Mouse (Mus musculus) urinary bladder, adult 18-20 months (tissue): ENCODE data around the gene Slc35d1.
"Not testable (repeated sequence)": the region's sequence is repeated elsewhere in the genome, so short reads cannot be mapped to it uniquely, and the experiment has no call there.

Source experiments
- DNase-seq, 2 experiments: peaks; one replicate each; pipeline ENCODE4 v3.0.0; 2022; ENCODE audit warnings: low spot score in 2 of 2, mixed read lengths in 2 of 2

The Slc35d1 gene

GRCm38 (mm10) chr4:103188786-103189640, 26.0 kb downstream of the Slc35d1 start:
- DNase-seq, result no peak

DNA sequence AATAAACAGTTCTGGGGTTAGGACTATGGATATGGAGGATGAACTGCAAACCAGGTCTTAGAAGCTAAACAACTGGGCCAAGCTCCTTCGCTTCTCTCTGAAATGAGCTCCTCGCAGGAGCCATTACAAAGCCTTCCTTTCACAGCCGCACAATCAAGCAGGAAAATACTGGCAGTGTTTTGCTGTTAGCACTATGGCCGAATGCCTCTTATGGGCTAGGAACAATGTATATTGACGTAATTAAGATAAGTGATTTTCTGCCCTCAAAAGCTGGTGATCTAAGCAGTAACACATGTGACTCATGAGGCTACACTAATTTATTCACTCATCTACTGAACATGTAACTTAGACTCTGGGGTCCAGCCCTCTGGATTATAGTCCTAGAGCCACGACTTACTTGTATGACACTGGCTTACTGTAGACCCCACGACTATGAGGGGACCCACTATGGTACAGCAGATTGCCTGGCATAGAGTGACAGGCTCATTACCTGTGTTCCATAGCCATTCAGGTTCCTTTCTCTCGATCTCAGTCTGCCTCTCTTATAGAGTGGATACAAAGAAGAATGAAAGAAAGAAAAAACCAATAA, 34.6 kb downstream of the Slc35d1 start:
- no peak for DNase-seq

GRCm38 (mm10) chr4:103179581-103179980, 35.4 kb downstream of the Slc35d1 start:
- no peak for DNase-seq

DNA sequence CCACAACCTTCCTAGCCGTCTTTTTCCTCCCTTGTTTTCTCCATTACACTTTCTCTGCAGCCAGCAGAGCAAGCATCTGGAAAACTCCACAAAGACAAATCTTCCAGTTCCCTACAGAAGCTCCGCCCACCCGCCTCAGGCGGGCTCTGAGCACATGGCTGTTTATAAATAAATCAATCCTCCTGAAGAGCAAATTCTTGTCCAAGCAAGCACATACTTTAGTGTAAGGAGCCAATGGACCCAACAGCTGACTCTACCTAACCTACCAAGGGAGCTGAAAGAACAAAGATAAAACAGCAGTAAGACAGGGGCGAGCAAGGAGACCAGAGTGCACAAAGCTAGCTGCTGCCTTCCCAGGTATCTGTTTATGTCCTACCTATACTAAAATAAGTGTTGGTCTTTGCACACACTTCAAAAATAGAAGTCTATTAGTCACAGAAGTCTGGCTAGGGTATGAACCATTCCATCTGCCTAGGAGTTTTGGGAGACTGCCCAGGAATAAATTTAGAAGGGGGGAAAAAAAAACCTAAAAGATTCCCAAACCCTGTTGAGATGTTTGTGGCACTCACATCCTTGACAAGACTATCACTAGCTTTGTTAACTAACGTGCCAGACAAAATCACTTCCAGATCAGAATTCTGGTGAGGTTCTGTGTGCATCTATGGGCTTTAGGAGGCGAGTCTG, 36.2 kb downstream of the Slc35d1 start:
- no peak for DNase-seq

DNA sequence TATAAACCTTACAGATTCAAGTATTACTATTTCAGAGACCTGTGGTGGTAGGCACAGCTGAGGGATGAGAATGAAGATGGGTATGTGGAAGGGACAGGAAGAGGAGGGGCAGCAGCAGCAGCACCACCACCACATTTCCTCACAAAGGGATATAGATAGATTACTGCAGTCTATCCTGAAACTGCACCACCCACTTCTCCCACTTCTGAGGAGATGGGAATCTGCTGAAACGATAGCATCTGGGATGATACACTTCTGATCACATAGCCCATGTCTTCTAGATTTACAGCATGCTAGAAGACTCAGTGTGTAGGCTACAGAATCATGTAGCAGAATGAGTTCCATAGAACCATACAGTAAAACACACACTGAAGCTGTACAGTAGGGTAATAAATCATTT, 37.3 kb downstream of the Slc35d1 start:
- no peak for DNase-seq

DNA sequence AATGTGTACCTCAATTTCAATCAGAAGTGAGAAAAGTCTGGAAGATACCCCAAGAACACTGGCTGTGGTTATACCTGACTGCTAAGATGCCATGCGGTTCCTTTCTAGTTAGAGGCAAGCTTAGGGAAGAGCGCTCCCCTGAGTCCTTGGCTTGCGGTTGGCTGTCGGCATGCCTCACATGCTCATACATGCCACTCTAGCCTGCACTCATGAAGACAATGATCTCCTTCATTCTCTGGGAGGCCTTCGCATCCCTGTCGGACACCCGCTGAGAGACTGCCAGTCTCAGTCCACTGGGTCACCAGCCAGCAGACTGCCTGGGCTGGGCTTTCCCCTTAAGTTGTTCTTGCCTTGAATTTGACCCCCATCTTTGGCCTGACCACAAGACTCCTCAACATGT, 41.0 kb downstream of the Slc35d1 start:
- no peak for DNase-seq

GRCm38 (mm10) chr4:103173507-103173906, 41.5 kb downstream of the Slc35d1 start:
- no peak for DNase-seq

DNA sequence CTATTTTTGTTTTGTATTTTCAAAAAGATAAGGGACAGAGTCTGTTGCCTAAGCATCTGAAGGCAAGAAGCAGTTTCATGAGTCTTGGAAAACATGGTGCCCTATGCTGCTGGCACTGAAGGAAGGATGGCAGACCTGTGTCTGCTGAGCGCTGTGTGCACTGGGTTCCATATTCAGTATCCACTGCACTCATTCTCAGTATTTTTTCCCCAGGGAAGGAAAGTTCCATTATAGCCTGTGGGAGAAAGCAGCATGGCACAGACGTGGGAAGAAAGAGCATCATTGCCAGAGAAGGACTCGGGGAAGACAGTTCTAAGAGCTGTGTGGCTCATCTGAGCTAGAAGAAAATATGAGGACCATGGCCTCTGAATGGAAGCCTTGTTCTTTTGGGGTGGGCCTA, 43.7 kb downstream of the Slc35d1 start:
- no peak for DNase-seq

GRCm38 (mm10) chr4:103166198-103166597, 48.8 kb downstream of the Slc35d1 start:
- DNase-seq, result not testable (repeated sequence)

DNA sequence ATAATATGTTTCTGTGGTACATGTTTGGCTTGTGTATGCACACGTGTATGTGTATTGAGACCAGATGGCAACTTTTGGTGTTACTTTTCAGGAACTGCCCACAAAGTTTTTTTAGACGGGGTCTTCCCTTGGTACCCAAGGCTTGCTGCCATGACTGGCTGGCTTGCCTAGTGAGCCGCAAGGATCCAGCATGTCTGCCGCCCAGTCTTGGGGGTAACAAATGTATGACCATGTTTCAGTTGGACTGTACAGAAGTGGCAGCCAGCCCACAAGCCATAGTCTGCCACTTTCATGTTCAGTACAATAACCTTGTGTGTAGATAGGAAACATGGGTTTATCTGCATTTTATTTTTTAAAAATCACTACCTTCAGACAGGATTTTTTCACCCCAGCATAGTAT, 56.2 kb downstream of the Slc35d1 start:
- DNase-seq, result no peak

DNA sequence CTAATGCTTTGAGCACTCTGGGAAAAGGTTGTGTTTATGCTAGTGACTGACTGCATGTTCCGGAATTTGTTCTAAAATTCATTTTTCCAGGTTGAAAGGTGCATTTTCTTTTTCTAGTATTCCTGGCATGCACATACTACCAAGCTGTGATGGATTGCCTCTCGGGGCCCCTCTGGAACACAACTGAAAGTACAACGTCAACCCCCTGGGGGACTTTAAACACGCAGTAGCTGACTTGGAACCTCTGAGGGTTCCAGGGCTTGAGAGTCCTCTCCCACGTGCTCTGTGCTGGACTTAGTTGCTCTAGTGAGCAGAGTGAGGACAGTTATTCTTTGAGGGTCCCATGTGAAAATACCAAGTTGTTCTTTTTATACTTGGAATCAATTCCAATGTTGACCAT, 63.0 kb downstream of the Slc35d1 start:
- DNase-seq, result no peak

DNA sequence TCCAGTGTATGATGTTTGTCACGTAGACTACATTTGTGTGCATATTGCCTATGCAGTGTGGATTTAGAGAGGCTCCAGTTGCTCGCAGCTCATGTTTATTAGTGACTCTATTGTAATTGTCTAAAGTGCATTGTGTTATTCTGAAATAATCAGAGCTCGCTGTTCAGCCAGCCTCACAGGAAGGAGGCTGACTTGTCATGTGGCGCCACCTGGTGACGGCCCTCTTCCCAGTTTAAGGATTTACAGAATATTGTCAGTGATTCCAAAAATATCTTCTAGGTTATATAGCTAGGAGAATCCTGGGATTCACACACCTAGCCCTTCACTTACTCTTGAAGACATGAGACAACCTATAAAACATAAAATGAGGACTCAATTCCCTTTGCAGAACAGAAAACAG, 68.6 kb downstream of the Slc35d1 start:
- peak; percentile 36 to 69 for DNase-seq

DNA sequence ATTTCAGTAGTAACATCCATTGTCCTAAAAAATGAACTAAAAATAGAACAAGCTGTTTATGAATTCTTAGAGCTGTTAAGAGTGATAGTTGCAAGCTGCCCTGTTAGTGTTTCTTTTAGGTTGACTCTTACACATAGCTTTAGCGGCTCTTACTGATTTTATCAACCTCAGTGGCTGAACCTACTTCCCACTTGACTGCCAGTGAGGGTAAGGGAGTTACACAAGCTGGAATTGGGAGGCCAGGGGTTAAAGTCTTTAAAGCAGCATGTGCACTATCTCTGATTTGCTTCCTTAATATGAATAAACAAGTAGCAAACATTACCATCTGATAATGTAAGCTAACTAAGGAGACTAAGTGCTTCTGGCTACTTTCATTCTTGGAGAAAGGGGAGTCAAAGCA, 78.0 kb downstream of the Slc35d1 start:
- no peak for DNase-seq

GRCm38 (mm10) chr4:103126533-103126932, 88.4 kb downstream of the Slc35d1 start:
- DNase-seq, result no peak

DNA sequence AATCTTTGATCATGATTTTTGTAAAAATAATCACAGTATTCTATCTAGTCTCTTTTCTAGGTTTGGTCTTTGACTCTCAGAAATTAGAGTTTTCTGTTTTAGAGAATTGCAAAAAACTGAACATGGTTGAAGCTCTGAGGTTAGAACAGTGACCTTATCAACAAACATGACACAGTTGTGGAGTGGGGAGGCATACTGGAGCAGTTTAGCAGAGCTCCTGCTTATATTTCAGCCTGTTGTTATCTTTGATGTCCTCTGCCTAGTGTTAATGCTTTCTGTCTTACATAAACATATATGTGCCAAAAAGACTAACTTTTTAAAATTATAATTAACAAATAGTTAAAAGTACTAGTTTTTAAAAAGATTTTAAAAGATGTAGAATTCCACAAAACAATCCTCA, 91.4 kb downstream of the Slc35d1 start:
- DNase-seq, result no peak

GRCm38 (mm10) chr4:103123086-103123485, 91.9 kb downstream of the Slc35d1 start:
- DNase-seq, result no peak

- no peak for DNase-seq
Measured at GRCm38 (mm10) chr4:103120874-103121389, 94.0 kb downstream of the Slc35d1 start.
